Mouse (Mus musculus) heart, adult 11 months (tissue): Measurements from ENCODE around the gene BC034090.
A peak's percentile ranks its signal among the peaks of the same experiment; 100 is the strongest.

ENCODE experiments used
- DNase-seq: peaks from one replicate; pipeline ENCODE4 v3.0.0; 2022

Gene BC034090

DNA sequence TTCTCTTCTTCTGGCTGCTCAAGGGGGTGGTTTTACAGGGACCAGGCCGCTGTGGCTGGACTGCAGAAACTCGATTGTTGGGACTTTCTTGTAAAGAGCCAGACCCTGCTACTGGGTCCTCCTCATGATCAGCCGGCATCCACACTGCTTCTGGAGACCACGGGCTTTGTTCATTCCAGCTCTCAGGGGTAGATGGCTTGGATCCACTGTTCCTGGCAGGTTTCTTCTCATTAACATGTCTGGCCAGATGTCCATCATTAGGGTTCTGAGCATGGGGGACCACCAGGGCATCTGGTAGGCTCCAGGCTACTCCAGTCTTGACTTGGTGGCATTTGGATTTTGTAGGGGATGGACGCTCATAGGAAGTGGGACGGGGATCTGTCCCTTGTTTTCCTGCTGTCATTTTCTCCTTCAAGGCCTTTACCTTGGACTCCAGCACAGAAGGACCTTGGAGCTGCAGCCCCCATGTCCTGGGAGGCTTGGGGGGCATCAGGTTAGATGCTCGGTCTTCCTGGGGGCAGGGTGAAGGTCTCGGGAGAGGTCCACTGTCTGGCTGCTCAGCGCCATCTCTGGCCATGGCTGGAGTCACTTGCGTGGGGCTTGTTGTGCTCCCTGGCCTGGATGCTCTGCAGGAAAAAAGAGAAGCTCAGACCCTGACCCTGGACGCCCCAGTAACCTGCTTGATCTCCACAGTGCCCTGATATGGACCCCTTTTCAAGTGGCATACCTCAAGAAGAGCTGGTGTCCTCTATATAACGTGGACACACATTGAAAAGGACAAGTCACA, 2.4 kb downstream of the BC034090 start:
- peak; percentile 90 for DNase-seq

DNA sequence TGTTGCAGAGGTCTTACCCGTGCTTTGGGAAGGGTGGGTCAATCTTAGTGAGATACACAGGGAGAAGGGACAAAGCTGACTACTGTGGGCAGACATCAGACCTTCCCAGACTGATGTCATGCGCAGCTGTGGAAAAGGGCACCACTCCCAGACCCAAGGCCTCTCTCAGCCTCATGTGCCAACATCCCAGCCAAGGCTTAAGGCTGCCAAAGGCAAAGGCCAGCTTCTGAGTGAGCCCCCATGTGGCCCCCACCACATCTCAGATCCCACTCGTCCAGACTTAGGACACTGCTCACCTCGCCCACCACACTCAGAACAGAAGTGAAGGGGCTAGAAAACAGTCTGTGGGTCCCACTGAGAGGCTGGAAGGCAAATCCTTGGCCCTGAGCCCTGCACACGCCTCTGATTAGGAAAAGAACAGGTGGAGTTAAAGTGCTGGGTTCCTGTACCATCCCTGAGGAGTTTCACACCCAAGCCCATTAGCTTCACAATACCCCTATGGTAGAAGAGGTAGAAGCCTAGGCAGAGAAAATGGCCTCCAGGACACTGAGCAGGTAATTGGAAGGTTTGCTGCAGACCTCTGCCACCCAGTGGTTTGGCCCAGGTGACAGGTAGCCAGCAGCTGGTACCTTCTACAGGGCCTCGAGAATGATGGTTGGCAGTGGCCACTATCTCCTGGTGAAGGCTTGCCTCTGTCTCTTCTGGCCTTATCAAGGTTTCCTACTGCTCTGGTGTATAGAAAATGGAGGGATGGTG, 4.1 kb downstream of the BC034090 start:
- peak; percentile 97 for DNase-seq

DNA sequence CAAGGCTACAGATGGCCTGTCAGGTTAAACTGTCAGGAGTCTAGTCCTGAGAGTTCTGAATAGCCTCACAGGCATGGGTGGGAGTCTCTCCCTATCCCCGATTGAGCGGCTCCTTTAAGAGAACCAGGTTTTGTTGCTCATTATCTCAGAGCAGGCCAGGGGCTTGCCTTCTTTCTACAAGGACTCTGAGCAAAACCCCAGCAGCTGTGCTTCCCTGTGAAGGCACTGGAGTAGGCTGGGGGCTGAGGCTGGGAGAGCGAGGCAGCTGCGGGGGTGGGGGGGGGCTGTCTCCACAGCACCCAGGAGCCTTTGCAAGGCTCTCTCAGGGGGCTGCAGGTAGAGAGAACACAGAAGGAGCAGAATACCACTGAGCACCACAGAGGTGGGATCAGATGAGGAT, 5.1 kb downstream of the BC034090 start:
- DNase-seq, result no peak

DNA sequence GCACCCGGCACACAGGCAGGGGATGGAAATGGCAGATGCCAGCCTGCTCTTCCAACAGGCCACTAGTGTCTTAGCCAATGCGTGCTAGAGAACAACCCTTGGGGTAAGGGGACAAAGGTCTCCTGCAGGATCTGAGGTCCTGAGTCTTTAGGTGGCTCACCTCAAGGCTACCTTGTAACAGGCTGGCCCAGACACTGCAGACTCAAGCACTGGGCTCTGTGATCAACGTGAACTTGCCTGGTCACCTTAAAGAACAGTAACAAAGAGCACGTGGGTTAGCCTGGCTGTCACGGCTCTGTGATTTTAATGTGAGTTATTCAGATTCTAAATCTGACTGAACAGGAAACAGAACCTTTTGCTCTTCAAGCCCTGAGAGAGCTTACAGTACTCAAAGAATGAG, 6.1 kb downstream of the BC034090 start:
- no peak for DNase-seq

DNA sequence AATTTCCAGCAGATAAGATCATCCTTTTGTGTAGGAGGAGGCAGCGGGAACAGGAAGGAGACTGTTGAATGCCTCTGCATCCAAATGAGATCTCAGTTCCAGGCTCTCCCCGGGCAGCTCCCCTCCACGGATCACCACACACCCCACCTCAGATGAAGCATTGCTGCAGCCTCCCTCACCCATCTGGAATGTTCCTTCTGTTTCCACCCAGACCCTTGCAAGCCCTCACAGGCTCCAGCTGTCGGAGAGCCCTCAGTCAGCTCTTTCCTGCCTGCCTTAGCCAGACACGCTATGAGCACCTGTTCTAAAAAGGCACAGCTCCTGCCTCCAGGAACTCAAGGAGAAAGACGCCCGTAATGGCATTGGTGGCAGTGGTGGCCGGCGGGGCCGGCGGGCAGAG, 6.9 kb downstream of the BC034090 start:
- DNase-seq, result peak; percentile 93

DNA sequence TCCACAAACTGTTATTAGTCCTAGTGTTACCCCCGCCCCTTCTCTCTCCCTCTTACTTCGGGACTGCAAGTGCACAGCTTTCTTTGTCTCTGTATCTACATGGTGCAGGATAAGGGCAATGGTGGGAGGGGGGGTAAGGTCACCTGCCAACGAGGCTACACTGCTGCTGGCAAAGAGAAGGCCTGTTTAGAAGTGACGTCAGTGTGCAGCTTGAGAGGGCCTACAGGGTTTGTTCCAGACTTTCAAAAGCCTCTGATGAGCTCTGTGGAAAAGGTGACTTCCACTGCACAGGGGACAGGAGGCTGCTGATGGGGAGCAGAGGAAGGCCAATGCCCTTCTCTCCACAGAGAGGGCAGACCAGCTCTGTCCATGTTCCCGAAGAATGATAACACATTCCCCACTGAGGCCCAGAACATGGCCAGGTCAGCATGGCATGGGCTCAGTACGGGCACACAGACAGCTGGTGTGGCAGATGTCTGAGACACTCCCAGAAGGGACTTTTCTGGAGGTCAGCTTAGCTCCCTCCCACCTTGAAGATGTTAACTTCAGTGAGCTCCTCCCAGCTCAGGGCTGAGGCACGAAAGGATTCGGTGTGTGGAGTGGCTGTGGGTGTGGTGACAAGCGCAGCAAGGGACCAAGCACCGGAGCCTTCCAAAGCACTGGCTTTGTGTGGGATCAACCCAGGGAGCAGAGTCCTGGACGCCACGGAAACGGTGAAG, 7.8 kb downstream of the BC034090 start:
- peak; percentile 97 for DNase-seq

DNA sequence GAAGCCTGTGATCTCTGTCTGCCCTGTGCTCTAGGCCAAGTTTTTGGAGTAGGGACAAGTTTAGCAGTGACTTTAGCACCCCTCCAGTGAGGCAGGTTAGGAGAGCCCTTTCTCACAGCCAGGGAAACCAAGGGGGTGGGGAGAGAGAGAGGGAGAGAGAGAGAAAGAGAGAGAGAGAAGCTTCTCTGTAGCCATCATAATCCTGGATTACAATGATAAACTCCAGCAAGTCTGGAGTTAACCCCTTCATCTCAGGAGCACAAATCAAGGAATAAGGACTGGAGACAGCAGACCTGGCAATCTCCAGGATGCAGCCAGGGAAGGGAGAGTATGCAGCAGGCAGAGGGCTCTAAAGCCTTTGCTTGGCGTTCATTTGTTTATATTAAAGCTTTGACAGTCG, 8.6 kb downstream of the BC034090 start:
- no peak for DNase-seq

DNA sequence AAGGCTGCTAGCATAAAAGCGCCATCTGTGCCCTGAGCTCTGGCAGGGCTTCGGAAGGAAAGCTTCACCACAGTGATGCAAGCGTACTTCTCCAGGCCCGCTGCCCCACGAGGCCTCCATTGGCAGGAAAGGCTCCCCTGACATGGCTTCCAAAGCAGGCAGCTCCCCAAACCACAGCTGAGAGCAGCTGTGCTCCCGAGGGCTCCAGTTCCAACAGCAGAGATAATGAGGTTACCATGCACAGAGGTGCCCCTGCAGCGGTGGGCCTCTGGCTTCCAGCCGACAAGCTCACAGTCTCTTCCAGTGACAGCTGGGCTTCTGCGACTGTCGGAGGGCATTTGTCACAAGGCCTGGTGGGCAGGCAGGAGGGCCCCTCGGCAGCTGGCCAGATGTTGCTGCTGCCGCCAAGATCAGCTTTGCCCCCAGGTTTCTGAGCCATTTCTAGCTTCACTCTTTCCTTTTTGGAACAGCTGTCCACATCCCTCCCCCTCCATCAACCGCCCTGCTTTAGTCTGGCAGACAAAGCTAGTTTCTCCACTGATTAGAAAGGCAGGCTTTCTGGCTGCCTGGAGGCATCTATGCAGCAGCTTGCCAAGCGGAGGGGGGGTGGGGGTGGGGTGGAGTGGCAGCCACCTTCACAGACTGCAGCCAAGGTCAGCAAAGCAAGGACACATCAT, 10.2 kb downstream of the BC034090 start:
- DNase-seq, result peak; percentile 99

DNA sequence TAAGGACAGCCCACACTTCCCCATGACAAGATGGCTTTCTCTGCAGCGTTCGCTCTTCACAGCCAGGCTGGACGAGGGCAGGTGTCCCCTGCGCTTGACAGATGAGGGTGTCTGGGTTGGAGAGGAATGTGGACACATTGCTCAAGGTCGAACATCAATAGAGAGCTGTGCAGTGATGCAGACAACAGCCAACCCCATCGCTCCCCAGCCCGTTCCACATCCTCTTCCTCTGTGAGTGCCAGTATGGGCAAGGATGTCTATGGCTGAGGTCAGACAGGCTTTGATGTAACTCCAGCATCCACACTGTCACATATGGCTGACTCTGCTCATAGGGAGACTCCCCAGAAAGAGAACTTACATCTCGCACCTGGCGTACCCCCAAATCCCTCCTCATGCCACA, 10.9 kb downstream of the BC034090 start:
- no peak for DNase-seq

DNA sequence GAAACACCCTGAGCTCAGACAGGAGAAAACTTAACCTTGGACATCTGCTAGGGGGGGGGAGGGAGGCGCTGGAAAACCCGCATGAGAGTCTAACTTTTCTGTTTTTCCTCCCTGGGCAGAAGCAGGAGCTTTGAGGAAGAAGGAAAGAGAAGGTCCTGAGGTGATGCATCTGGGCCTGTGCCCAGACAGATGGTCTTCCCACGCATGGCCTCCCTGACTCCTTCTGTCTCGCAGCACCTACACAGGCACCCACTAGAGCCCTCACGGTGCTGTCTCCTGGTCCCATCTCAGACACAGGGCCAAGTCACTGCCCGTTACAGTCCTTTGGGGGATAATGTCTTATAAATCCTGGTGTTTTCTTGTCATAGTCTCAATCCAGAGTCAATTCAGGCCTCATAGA, 11.5 kb downstream of the BC034090 start:
- no peak for DNase-seq

DNA sequence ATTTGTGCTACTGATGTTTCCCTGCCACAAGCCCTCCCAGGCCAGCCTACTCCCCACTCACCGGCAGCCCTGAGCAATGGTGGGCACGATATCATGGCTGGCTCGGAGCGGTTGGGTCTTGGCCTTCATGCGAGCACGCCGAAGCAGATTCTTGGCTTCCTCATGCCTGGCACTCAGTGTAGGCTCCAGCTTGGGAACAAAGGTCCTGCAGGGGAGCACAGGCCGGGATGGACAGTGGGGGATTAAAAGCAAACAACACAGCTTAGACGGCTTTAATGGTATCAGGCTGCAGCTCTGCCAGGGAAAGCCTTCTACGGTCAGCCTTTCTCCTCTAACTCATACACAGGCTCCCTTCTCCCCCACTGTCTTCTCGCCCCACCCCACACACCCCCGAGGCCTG, 11.9 kb downstream of the BC034090 start:
- no peak for DNase-seq

DNA sequence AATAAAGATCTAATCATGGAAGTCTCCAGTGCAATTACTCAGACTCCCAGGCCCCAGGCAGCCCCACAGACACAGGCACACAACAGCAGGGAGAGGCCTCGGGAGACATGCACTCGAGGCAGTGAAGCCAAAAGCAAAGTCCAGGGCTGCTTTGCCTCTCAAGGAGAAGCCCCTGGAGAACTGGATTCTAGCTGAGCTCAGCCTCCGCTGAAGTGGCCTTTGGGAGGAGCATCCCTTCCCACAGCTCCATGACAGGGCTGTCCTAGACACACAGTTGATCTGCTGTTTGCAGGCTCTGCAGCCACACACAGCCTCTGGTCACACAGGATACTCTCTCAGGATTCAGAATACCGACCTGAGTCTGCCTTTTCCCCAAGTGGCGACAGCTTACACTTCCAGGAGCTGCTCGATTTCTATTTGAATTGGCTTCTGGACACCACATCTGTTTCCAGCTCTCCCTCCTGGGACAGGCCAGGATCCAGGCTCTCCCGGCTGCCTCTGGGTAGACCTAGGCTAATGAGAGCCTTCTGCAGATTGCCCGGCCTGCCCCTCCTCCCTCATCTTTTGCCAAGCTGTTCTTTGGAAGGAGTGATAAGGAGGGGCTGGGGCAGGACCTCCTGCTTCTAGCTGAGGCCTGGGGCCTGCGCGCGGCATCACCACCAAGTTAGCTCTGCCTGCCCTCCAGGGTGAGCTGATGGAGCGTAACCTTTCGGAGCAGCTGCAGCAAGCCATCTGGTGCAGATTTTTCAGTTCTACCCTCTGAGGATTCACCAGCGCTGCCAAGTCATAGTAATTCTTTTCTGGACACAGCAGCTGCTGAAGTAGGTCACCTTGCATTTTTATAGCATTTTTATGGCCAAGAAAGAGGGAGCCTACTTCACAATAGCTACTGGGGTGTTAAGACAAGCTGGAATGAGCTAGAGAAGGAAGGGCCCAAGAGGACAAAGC, 14.5 kb downstream of the BC034090 start:
- peak; percentile 98 for DNase-seq

DNA sequence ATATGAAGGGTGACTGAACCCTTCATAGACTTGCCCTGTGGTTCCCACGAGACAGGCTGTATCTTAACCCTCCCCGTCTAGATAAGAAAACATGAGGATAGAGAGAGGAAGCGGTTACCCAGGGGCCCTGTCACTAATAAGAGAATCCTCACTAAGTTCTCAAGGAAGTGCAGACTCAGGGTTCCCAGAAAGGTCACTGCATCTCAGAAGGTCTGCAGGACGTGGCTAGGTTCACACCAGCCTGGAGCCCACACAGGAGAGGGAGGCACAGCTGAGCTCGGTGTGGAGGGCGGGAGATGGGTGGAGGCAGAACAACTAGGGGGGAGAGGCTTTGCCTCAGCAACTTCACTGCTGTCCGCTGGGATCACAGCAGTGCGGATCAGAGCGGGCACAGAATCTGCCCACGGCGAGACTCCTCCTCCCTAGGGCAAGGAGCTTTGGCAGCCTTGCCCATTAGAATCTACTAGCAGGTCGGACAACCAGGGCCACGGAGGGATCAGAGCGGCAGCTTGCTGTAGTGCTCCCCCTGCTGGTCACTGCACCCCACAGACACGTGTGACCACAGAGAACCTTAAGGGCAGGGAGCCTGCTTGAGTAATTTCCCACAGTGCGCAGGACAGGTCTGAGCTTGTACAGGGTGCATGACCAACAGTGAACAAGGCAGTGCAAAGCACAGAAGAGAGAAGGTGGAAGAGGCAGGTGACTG, 20.2 kb downstream of the BC034090 start:
- DNase-seq, result peak; percentile 96

DNA sequence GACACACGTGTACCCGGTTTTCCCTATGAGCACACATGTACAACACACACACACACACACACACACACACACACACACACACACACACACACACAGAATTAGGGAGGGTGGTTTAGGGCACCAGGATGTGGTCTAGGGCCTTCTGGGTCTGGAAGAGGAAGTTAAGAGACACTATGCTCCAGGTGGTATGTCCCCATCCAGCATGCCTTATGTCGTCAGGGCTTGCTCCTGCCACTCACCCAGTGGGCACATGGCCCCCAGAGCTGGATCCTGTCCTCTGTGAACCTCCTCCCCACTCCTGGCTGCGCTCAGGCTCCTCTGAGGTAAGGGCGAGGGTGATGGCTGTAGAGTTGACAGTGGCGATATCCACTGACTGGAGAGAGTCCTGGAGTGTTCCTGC, 21.2 kb downstream of the BC034090 start:
- no peak for DNase-seq

DNA sequence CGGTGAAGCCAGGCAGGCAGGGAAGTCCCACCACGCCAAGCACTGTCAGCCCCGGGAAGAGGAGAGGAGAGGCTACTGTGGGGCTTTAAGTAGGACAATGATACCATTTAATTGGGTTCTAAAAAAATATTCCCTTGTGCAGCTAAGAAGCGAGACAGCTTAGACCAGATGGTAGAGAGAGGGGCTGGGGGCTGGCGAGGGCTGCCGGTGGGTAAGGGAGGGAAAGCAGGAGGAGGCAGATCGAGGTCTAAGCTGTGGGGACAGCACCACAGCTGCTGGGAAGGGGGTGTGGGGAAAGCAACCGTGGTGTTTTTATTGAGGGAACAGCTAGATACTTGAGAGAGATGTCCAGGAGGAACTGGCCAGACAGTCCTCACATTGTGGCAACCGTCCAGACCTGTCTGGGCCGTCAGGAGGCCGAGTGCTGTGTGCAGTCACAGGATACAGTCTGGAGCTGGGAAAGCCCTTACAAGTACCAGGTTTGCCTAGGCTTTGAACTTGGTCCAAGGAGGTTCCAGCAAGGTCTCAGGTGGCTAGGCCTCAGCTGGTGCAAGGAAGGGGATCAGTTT, 22.1 kb downstream of the BC034090 start:
- no peak for DNase-seq

DNA sequence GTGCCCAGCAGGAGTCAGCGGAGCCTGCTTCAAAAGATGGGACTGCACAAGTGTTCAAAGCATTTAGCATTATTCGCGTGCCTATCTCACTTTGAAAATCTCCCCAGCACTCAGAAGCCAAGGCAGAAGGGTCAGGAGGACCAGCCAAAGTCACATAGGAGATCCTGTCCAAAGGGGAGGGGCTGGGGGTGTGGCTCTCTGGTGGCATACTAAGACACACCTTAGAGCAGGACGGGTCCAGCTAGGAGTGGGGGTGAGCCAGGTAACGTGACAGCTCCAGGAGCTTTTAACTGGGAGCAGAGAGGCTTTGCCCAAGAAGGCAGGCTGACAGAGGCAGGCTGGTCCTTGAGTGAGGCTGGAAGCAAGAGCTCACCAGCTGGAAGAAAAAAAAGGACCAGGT, 25.3 kb downstream of the BC034090 start:
- no peak for DNase-seq

DNA sequence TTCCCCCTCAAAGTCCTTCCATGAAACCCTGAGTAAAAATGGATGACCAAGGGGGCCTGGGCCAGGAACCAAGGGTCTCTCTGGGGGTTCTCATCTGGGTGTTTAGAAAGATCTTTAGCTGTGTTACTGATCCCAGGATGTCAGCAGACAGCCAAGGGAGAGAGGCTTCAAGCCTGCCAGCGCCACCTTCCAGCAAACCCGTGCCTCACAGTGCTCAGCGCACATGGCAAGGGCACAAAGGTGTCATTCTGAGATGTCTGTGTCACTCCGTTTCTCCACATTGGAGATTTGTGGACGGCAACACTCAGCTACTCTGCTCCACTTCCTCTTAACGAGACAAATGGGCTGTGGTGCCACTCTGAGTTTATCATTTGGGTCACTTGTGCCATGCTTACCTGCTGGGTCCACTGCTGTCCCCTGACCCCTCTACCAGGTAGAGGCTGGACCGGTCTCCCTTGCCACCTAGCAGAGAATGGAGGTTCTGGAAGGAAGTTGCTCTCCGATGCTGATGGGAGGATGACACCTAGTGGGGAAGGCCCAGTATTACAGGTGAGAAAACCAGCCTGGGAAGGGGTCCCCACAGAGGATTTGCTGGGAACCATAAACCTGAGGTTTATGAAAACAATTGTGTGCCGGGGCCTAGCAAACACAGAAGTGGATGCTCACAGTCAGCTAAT, 26.2 kb downstream of the BC034090 start:
- peak; percentile 94 for DNase-seq

DNA sequence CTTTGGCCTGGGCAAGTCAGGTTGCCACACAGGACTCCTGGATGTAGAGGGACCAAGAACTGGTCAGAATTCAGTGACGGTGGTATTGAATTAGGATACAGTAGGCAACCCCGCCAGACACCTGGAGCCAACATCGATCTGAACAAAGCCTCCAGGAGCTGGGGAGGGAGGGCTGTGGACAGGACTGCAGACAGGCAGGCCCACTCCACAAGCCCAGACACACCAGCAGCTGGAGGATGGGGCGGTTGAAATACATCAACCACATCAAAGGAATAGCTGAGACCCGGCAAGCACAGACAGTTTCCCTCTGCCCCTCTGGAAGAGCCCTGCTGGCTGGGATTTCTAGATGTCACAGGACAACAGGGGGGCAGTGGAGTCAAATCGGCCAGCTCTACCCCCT, 27.4 kb downstream of the BC034090 start:
- no peak for DNase-seq

DNA sequence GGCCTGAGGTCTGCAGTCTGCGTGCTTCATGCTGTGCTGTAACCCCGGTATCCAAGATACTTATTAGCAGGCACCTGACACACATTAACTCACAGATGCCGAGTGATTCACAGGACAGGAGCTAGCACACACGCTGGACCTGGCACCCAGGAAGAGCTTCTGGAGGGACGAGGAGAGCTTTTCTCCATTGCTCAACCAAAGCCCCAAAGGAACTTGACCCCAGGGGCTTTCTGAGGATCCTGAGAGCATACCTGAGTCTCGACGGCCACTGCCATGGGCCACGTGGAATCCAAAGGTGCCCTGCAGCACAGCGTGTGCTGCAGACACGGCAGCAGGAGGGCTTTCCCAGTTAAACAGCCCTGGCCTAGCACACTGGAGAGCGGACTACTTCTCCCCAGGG, 27.9 kb downstream of the BC034090 start:
- DNase-seq, result no peak

DNA sequence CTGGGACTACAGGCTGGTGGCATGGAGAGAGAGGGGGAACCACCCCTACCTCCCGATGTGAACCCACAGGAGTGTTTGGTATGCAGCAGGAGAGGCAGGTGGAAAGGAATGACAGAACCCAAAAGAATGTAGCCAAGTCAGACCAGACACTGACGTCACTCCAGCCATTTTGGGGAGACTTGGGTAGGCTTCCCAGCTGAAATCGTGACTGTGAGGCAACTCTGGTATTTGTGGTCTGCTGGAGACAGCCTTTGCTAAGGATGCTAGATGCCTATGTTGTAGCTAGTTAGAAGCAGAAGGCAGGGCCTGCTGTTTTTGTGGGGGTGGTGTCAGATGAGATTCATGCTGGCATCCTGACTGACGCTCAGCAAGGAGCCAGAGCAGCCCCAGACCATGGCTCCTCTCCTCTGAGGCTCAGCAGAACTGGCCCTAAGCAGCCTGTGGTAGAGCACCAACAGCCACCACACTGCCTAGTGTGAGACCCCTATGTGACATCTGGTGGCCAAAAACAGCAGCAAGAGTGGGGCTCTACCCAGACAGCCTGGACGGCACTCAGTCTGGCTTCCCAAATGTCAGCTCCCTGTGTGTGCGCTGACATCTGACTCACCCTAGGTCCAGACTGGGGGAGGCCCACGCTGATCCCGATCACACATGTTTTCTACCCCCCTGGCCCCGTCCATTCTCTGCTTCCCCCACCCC, 29.0 kb downstream of the BC034090 start:
- peak; percentile 85 for DNase-seq
